Mouse (Mus musculus) limb, embryonic 10.5 days (tissue): ENCODE results near the gene Sh3glb1. TPM values are rescaled to one million over a fixed set of nuclear protein-coding genes. Genes with fewer than 3 reads are reported as not detected.

Source experiments
- DNase-seq: peaks from one replicate; pipeline ENCODE4 v3.0.0-alpha.2; 2017; ENCODE audit warnings: low spot score
- H3K27ac ChIP-seq: fragments of 300-500 bp; sonication (generic); 2 replicates; pipeline ENCODE4 v1.5.1; 2016; ENCODE audit warnings: mild to moderate bottlenecking
- H3K27me3 ChIP-seq: fragments of 300-500 bp; sonication (generic); 2 replicates; pipeline ENCODE4 v1.6.1; 2016; ENCODE audit warnings: low read depth, mild to moderate bottlenecking; ENCODE audit not compliant: poor library complexity, severe bottlenecking
- H3K36me3 ChIP-seq: fragments of 300-500 bp; sonication (generic); 2 replicates; pipeline ENCODE4 v1.6.1; 2016; ENCODE audit warnings: mild to moderate bottlenecking, moderate library complexity
- H3K4me1 ChIP-seq: fragments of 300-500 bp; sonication (generic); 2 replicates; pipeline ENCODE4 v1.6.1; 2016
- H3K4me3 ChIP-seq: fragments of 300-500 bp; sonication (generic); 2 replicates; pipeline ENCODE4 v1.5.1; 2016; ENCODE audit warnings: mild to moderate bottlenecking, moderate library complexity
- H3K9me3 ChIP-seq: fragments of 300-500 bp; sonication (generic); replicated peaks from 2 replicates; pipeline ENCODE4 v1.6.1; 2016; ENCODE audit warnings: mild to moderate bottlenecking
- WGBS: fragments of 180-500 bp; shearing (Covaris S2); methylation state at CpG from one replicate; pipeline ENCODE4 v1.1.7; 2016; 5-methylcytosine and 5-hydroxymethylcytosine counted together
- polyA plus RNA-seq: library from polyadenylated mRNA; unstranded; fragments of >200 nt; fragmentation: Nextera tagmentation; extraction: Ambion mirVana; gene quantifications from 2 replicates; pipeline ENCODE4 v1.2.1, GENCODE M21; 2016

Sh3glb1 gene
- polyA plus RNA-seq, 1 experiment from 2014 or later, result 73.7 TPM

- no peaks in the 10 kb centered on the region for H3K4me1 ChIP-seq
- no peak overlapping the region for H3K27ac ChIP-seq
- 95% methylated on average over 6 of the region's 6 CpGs for WGBS
- peaks cover 82% of the 10 kb centered on the region for H3K36me3 ChIP-seq
- DNase-seq, result no peak
- no peak overlapping the region for H3K4me3 ChIP-seq
- no peaks in the 10 kb centered on the region for H3K27me3 ChIP-seq
- H3K9me3 ChIP-seq, result no peaks in the 10 kb centered on the region
Observed at GRCm38 (mm10) chr3:144703959-144704358, 16.2 kb downstream of the Sh3glb1 start.

- Histone ChIP-seq H3K9me3 (no peaks in the 10 kb centered on the region), H3K4me1 (no peaks in the 10 kb centered on the region), H3K27ac (no peak overlapping the region), H3K36me3 (peaks cover 87% of the 10 kb centered on the region), H3K4me3 (no peak overlapping the region), H3K27me3 (no peaks in the 10 kb centered on the region)
- 91% methylated on average over 5 of the region's 5 CpGs for WGBS
- no peak for DNase-seq
Observed at GRCm38 (mm10) chr3:144698790-144699433, 21.2 kb downstream of the Sh3glb1 start.

DNA sequence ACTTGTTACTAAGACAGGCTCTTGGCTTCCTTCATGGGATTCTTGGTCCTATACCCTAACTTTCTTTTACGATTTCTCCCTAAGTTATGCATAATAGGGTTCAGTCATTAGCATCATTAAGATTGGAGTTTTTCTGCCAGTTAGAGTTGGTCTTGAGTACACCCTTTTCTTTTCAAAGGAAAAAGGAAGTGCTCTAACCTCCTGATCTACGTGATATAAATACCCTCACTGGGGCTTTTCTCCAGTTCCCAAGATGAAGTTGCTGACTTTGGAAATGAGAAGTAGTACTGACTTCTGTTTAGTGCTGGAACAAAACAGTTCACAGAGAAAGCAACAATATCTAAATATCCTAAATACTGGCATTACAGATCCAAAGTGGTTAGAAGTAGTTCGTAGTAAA is 22.2 kb downstream of the Sh3glb1 start:
- H3K4me3 ChIP-seq, result no peak overlapping the region
- DNase-seq, result no peak
- no peaks in the 10 kb centered on the region for H3K4me1 ChIP-seq
- H3K27ac ChIP-seq, result no peak overlapping the region
- 89% methylated on average over 3 of the region's 3 CpGs for WGBS
- no peaks in the 10 kb centered on the region for H3K9me3 ChIP-seq
- peaks cover 87% of the 10 kb centered on the region for H3K36me3 ChIP-seq
- H3K27me3 ChIP-seq, result no peaks in the 10 kb centered on the region

DNA sequence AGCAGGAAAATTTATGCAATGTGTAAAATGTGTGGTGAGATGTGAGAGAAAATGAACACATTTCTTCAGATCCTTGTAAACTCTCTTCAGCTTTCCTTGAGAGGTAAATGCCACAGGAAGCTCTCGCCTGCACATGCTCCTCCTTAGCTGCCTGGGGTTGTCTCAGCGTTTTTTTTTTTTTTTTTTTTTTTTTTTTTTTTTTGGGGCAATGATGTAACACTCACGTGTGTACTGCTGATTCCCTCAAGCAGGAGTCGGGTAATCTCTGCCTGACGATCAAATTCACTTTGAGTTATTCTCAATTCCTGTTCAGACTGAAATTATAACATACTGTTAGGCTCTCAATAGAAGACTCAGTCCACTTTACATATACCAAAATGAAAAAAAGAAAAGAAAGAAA is 23.0 kb downstream of the Sh3glb1 start:
- Histone ChIP-seq H3K4me3 (no peak overlapping the region), H3K27ac (no peak overlapping the region), H3K36me3 (peaks cover 84% of the 10 kb centered on the region), H3K27me3 (no peaks in the 10 kb centered on the region), H3K4me1 (no peaks in the 10 kb centered on the region), H3K9me3 (no peaks in the 10 kb centered on the region)
- no peak for DNase-seq
- WGBS, result 84% methylated on average over 5 of the region's 5 CpGs

DNA sequence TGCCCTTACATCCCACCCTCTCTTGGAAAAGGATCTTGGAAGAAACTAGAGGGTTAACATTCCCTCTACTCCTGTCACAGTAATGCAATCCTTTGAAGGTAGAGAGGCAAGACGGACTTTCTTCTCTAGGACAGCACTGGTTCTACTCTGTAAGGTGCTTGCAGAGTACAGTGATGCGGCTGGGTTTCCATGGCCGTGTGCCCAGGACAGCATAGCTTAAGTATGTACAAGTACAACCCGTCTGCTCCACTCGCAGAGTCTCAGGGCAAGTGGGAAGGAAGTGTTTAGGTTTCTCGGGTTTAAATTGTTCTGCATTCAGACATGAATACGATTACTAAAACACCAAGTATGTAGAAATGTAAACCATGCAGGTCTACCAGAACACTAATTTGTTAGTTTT is 25.2 kb downstream of the Sh3glb1 start:
- WGBS, result 93% methylated on average over 7 of the region's 7 CpGs
- no peak for DNase-seq
- Histone ChIP-seq H3K4me1 (no peaks in the 10 kb centered on the region), H3K9me3 (no peaks in the 10 kb centered on the region), H3K27ac (no peak overlapping the region), H3K36me3 (peaks cover 87% of the 10 kb centered on the region), H3K27me3 (no peaks in the 10 kb centered on the region), H3K4me3 (no peak overlapping the region)

- Histone ChIP-seq H3K36me3 (peaks cover 79% of the 10 kb centered on the region), H3K27ac (no peak overlapping the region), H3K27me3 (no peaks in the 10 kb centered on the region), H3K4me1 (peaks cover 8% of the 10 kb centered on the region), H3K4me3 (no peak overlapping the region), H3K9me3 (no peaks in the 10 kb centered on the region)
- DNase-seq, result no peak
- WGBS, result 93% methylated on average over 10 of the region's 10 CpGs
Observed at GRCm38 (mm10) chr3:144694040-144694439, 26.1 kb downstream of the Sh3glb1 start.

DNA sequence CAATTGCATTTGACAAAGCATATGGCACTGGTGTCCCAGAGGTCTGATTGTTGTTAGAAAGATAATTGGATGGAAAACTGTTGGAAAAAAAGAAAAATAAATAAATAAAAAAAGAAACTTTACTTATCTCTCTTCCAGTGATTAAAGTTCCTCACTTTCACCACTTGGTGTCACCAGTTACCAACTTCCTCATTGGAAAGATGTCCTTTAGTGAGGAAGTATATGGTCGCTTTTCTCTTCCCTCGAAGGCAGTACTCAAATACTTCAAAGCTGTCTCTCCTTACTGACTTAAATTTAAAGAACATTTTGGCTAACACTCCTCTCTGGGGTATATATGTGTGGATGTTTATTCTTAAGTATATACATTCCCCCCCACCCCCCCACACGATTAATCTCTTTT is 28.1 kb downstream of the Sh3glb1 start:
- Histone ChIP-seq H3K36me3 (peaks cover 70% of the 10 kb centered on the region), H3K27ac (no peak overlapping the region), H3K4me1 (peaks cover 12% of the 10 kb centered on the region), H3K4me3 (no peak overlapping the region), H3K27me3 (no peaks in the 10 kb centered on the region), H3K9me3 (no peaks in the 10 kb centered on the region)
- DNase-seq, result no peak
- WGBS, result 75% methylated on average over 3 of the region's 3 CpGs

DNA sequence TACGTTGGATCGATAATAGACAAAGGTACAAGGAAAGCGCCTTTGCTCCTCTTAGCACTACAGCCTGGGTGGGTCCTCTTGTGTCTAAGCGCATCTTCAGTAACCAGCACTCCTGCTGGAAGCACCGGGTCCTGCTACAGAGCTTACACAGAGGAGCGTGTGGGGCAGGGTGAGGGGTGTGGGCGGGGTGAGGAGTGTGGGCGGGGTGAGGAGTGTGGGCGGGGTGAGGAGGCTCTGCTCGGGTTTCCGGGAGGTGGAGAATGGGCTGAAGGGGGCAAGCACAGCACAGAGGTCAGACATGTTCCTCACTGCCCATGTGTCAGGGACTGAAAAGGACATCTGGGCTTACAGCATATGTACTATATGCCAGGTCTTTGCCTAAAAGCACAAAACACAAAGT is 30.9 kb downstream of the Sh3glb1 start:
- no peak overlapping the region for H3K27ac ChIP-seq
- H3K4me3 ChIP-seq, result no peak overlapping the region
- 12% methylated on average over 11 of the region's 11 CpGs for WGBS
- H3K36me3 ChIP-seq, result peaks cover 49% of the 10 kb centered on the region
- H3K4me1 ChIP-seq, result peaks cover 12% of the 10 kb centered on the region
- no peaks in the 10 kb centered on the region for H3K27me3 ChIP-seq
- H3K9me3 ChIP-seq, result no peaks in the 10 kb centered on the region
- DNase-seq, result peak; percentile 80

GRCm38 (mm10) chr3:144688284-144688683 is 31.9 kb downstream of the Sh3glb1 start:
- DNase-seq, result no peak
- Histone ChIP-seq H3K27me3 (no peaks in the 10 kb centered on the region), H3K9me3 (no peaks in the 10 kb centered on the region), H3K4me1 (peaks cover 12% of the 10 kb centered on the region), H3K4me3 (no peak overlapping the region), H3K27ac (no peak overlapping the region), H3K36me3 (peaks cover 40% of the 10 kb centered on the region)
- WGBS, result 84% methylated on average over 8 of the region's 8 CpGs

GRCm38 (mm10) chr3:144687618-144688017 is 32.5 kb downstream of the Sh3glb1 start:
- Histone ChIP-seq H3K27me3 (no peaks in the 10 kb centered on the region), H3K9me3 (no peaks in the 10 kb centered on the region), H3K4me3 (no peak overlapping the region), H3K4me1 (peaks cover 12% of the 10 kb centered on the region), H3K27ac (no peak overlapping the region), H3K36me3 (peaks cover 34% of the 10 kb centered on the region)
- WGBS, result 89% methylated on average over 9 of the region's 9 CpGs
- no peak for DNase-seq

DNA sequence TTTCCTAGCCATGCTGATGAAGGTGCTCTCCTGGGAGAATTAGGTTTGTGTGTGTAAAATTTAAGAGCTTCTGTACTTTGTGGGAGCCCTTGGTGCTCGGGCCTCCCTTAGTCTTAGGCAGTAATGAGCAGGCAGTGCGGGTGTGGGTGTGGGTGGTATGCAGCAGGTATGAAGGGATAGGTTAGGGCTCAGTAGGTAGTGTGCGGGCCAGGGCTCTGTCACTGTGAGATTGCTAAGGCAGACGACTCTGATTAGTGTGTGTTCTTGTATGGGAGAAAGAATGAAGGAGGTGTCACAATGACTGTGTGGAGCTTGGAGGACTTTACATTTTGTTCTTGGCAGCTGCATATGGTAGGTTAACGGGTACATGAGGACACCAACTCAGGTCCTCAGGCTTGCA is 34.0 kb downstream of the Sh3glb1 start:
- Histone ChIP-seq H3K4me3 (no peak overlapping the region), H3K27ac (no peak overlapping the region), H3K4me1 (peaks cover 16% of the 10 kb centered on the region), H3K27me3 (no peaks in the 10 kb centered on the region), H3K9me3 (no peaks in the 10 kb centered on the region), H3K36me3 (peaks cover 26% of the 10 kb centered on the region)
- 92% methylated on average over 5 of the region's 5 CpGs for WGBS
- DNase-seq, result no peak

DNA sequence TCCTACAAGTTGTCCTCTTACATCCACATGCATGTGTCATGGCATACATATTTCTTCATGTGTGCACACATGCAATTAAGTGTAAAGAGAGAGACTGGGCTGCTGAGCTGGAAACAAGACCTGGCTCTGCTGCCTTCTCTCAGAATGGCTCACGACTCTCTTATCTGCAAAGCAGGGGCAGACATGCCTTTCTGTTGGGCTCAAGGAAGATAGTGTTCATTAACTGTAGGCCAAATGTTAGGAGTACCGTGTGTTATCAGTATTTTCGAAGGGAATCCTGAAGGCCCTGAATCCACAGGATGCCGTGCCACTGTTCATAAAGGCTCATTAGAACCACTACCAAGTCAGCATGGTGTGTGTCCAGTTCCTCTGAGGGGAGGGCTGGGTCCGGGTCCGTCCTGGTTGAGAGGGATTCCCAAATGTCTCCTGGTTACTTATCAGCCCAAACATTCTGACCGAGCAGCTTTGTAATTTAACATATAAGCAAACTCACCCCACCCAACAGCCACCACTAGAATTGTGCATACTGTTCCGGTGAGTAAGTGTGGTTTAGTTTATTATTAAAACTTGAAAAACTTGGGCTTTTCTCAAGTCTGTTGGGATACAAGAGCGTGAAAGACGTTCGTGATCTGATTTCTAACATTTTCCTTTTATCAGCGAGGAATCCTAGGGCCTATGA is 36.9 kb downstream of the Sh3glb1 start:
- peaks cover 14% of the 10 kb centered on the region for H3K36me3 ChIP-seq
- H3K4me3 ChIP-seq, result no peak overlapping the region
- 93% methylated on average over 12 of the region's 12 CpGs for WGBS
- no peaks in the 10 kb centered on the region for H3K9me3 ChIP-seq
- H3K4me1 ChIP-seq, result peaks cover 7% of the 10 kb centered on the region
- H3K27ac ChIP-seq, result no peak overlapping the region
- DNase-seq, result no peak
- H3K27me3 ChIP-seq, result no peaks in the 10 kb centered on the region

DNA sequence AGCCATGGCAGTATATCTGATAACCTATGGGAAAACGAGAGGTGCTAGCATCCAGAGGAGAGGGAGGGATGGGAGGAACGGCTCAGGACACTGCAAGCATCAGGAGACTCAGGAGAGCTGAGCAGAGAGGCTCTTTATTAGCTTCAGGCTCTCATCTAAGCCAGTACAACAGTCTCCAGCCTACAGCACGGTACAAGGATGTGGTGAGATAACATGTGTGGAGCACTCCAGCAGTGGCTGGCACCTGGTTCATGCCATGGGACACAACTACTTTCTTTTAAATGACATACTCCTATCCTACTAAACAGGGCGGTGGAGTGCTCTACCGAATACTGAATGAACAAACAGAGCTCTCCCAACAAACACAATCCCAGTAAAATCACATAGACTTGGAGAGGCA is 38.6 kb downstream of the Sh3glb1 start:
- Histone ChIP-seq H3K27ac (no peak overlapping the region), H3K9me3 (no peaks in the 10 kb centered on the region), H3K27me3 (no peaks in the 10 kb centered on the region), H3K36me3 (peaks cover 5% of the 10 kb centered on the region), H3K4me3 (no peak overlapping the region), H3K4me1 (peaks cover 7% of the 10 kb centered on the region; the same call in 1 of the 2 replicates)
- WGBS, result 88% methylated on average over 5 of the region's 5 CpGs
- no peak for DNase-seq
